Mouse (Mus musculus) G1E (cell line): Measurements from ENCODE around the gene Saa2.

Experiments used
- CTCF ChIP-seq: IDR thresholded peaks from 2 replicates; pipeline ENCODE4 v1.5.1; 2012; ENCODE audit warnings: low read depth, low read length, inconsistent platforms, mixed read lengths
- GATA1 ChIP-seq: IDR thresholded peaks from 2 replicates; pipeline ENCODE4 v1.6.1; 2012; ENCODE audit warnings: borderline replicate concordance, low read length, inconsistent platforms, mixed read lengths
- GATA2 ChIP-seq: IDR thresholded peaks from 2 replicates; pipeline ENCODE4 v1.6.1; 2012; ENCODE audit warnings: low read depth, low read length, inconsistent platforms, borderline replicate concordance
- POLR2AphosphoS5 ChIP-seq: IDR thresholded peaks from 2 replicates; pipeline ENCODE4 v1.6.1; 2012; ENCODE audit warnings: low read depth, low read length, inconsistent platforms; ENCODE audit not compliant: insufficient replicate concordance
- TAL1 ChIP-seq: conservative IDR thresholded peaks from 2 replicates; pipeline ENCODE4 v1.6.1; 2012; ENCODE audit warnings: low read depth, low read length, inconsistent platforms, mixed read lengths

GRCm38 (mm10) chr7:46745816-46746215 is 5.8 kb upstream of the Saa2 start:
- TF ChIP-seq CTCF: no peak
- TF ChIP-seq TAL1: no peak
- no peak for TF ChIP-seq GATA1
- TF ChIP-seq GATA2: no peak
- TF ChIP-seq POLR2AphosphoS5: no peak
